Mouse (Mus musculus) gastrocnemius, postnatal 10 days (tissue): Measurements from ENCODE around the gene Urgcp. TPM values are rescaled to one million over a fixed set of nuclear protein-coding genes. Genes with fewer than 3 reads are reported as not detected.
"Not testable (repeated sequence)": the region's sequence is repeated elsewhere in the genome, so short reads cannot be mapped to it uniquely, and the experiment has no call there.

Experiments used
- DNase-seq: peaks from one replicate; pipeline ENCODE4 v3.0.0; 2021; ENCODE audit warnings: mixed read lengths
- long read RNA-seq, 2 experiments: library from polyadenylated mRNA; stranded (forward); transcript quantifications; one replicate each; pipeline ENCODE4 v2.0.0; 2021
- total RNA-seq, 2 experiments: library from RNA; stranded (reverse); gene quantifications; 2 replicates each; pipeline ENCODE4 v1.2.3; 2021

Urgcp gene
- total RNA-seq: 10 to 100 TPM; 29.1 to 42.0 TPM
- long read RNA-seq, experiment 1, full-length matches to known transcripts: 70 of 107 reads
- long read RNA-seq, experiment 1, partial matches to known transcripts: 3 of 107 reads
- long read RNA-seq, experiment 1, other reads (novel, unspliced or antisense): 34 of 107 reads
- long read RNA-seq, experiment 2, full-length matches to known transcripts: 56 of 73 reads
- long read RNA-seq, experiment 2, partial matches to known transcripts: 1 of 73 reads
- long read RNA-seq, experiment 2, other reads (novel, unspliced or antisense): 16 of 73 reads

DNA sequence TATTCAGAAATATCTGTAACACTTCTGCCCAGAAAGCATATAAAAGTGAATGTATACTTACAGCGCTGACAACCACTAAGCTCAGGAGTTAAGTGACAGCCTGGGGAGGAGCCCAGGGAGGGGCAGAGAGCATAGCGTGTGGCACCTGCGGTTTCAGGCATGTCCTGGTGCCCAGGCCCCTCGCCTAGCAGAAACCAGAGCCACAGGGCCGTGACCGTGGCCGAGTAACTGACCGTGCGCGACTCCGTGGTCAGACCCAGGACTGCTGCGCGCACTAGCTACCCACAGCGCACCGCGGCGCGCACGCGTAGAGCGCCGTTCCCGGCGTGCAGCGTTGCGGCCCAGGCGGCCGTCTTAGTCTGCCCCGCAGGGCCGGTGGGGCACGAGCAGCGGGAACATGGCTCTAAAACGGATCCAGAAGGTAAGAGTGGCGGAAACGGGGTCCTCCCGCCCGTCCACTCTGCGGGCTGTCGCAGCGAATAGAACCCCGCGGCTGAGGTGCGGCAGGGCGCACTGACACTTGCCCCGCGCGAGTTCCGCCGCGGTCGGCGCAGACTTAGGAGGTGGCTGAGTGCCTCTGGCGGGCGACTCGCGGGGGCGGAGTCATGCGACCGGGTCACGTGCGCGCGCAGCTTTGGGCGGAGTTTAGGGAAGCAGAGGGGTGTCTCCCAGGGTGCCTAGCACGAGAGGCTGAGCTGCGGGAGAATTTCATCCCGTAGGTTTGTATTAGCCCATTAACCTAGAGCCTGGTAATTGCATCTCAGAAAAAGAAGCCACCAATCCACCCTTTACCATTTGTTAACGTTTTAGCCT lies at the start of gene Urgcp:
TSS of gene Urgcp (minus strand) at position 557 of the 813 bp plus-strand sequence.
- DNase-seq: peak; percentile 96

DNA sequence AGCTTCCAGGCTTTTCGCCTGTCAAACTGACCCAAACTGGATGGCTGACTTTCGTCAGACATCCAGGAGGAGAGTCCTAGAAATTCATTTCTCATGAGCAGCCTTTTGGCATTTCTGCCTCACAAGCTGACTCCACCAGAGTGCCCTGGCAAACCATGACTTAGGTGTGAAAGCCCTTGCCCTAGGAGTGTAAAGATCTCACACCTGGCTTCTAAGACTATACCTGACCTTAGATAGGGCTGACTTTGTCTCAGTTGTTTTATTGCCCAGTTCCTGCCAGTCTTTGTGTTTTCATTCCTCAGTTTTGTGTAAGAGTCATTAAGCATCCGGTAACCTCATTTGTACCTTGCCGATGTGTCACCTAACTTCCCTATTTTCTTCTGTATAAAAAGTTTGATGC lies 47.3 kb upstream of the Urgcp start:
- DNase-seq: not testable (repeated sequence)

DNA sequence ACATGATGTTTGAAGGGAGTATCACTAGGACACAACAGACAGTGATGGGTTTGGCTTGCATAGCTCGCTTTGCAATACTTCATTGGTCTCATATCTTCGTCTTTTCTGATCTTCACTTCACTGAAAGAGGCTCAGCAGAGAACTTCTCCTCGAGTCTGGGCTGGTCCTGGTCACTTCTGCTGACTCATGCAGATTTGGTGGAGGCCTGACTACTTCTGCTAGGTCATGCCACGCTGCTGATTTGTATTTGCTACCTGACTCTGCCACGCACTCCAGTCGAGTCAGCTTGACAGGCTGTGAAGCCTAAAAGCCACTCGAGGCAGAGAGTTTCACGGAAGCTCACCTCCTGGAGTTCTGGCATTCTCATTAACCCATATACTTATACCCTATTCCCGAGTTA lies 45.8 kb upstream of the Urgcp start:
- no peak for DNase-seq

DNA sequence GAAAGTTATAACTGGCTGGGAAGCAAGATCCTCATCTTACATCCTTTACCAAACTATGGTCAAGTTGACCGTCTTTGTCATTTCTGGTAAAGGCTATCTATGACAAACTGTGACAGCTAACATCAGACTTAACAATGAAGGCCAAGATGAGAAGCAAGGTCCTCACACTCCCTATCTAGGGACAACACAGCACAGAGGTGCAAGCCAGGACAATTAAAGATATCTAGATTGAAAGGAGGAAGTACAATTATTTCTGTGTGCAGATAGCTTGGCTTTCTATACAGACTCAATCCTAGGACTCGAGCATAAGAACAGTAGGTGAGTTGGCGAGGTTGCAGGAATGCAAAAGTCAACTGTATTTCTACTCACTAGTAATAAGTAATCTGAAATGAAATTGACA lies 43.5 kb upstream of the Urgcp start:
- DNase-seq: no peak

DNA sequence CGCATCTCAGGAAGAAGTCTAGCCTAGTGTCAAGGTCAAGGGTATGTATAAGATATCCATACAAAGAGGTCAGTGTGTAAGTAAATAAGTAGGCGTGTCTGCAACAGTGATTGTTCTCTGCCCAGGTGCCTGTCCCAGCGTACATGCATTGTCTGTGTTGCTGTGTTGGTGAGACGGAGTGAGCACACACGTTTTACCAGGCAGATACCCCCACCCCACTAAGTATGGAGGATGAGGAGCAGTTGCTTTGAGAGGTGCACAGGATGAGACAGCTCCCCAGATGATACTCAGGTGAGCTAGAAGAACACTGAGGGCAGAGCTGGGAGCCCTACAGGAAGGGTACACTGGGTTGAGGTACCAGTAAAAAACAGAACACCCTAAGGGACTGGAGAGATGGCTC lies 42.0 kb upstream of the Urgcp start:
- DNase-seq: no peak

DNA sequence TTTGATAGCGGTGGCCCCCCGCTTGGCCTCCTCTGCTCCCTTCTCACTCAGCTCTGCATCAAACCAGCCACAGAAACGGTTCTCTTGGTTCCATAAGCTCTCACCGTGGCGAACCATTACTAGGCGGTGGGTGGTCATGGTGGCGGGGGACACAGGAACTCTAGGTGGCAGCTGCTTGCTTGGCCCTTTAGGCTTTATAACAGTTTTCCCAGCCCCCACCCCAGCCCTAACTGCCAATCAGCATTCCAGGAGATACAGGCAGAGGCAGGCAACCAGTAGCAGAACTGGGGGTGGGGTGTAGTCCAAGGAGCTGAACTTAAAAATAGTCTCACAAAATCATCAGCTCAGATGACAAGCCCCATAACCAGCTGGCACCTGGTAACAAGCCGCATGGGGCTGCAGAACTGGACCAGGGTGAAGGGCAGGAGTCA lies 41.4 kb upstream of the Urgcp start, which contains the start of gene Pgam2:
TSS of gene Pgam2 (minus strand) at position 183 of the 431 bp plus-strand sequence.
- DNase-seq: peak; percentile 52

DNA sequence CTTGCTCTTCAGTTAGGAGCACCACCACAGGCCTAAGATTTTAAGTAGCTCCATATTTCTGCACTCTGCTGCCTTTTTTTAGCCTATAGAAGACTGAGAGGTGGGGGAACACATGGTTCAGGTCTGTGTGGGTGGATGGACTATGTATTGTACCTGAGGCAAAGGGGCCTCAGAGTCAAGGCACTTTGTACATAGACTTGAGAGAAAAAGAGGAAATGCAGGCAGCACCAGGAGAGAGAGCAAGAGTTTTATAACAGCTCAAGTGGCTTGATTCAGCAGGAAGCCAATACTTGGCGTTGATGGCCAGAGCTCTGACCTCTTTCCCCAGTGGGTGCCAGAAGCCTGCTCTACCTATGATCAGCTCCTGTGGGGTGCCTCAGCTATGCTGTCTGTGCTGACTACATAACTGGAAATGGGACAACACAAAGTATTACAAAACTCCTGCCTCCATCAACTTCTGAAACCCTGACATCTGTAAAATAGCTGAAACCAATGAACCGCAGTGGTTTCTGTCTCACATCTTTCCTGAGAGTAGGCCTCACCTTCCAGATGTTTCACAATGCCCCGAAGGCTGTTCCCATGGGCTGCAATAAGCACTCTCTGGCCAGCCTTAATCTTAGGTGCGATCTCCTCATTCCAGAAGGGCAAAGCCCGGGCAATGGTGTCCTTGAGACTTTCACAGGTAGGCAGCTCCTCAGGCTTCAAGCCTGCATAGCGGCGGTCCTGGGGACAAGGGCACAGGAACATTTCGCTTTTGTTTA lies 40.5 kb upstream of the Urgcp start:
- DNase-seq: no peak

DNA sequence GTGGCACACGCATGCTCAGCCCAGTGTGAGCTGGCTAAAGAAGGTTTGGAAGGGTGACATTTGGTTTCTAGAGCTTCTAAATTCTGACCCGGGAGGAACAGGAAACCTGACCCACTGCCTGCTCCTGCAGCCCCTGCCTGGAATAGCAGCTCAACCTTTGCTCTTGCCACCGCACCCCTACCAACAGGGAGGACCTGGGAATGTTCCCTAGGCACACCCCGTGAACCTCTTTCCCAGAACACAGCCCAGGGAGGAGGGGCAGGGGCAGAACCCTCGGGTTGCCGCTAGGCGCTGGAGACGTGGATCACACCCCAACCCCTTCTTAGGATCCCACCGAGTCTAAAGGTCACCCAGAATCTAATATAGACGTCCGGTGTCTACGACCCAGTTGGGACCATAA lies 39.8 kb upstream of the Urgcp start:
- DNase-seq: peak; percentile 48

DNA sequence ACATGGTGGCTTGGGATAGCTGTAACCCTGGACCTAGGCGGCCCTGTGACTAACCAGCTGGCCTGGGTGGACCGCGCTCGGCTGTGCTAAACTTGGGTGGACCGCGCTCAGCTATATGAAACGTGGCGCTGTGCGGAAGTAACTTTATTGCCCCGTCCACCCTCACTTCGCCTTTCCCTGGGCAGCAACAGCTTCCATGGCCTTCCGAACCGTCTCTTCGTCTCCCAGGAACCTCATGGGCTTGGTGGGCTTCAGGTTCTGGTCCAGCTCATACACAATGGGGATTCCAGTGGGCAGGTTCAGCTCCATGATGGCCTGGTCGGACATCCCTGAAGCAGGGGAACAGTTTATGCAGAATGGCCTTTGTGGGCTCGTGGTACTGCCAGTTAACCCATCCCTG lies 39.3 kb upstream of the Urgcp start:
- DNase-seq: no peak

DNA sequence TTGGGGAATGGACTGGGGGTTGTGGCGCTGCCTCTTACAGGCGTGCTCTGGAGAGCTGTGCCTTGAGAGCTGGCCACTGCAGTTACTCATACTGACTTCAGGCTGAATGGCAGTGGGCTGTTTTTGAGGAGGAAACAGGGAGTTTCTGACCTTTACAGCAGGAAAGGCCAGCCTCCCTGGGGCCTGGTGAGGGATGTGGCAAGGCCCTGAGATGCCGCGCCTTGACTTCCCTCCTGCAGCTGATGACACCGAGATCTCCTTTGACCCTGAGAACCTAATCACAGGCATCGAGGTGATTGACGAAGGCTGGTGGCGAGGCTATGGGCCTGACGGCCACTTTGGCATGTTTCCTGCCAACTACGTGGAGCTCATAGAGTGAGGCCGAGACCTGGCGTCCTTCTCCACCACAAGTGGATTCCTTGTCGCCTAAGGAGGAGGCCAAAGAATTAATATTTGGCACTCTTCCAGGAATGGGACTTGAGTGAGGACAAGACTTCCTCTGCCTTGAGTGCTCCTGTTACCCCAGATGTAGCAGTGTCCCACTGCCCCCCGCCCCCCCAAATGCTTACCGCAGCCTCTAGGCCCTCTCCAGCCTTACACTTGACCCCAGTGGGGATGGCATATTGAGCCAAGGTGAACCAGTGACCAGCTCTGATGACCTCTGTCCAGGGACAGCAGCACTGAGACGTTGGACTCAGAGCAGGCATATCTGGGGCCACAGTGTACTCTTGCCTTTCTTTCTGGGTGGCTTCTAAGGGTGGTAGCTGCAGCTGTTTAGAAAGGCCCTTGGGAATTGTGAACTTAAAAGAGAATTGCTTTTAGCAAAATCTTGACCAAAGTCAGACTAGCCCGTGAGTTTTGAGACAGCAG lies 37.7 kb upstream of the Urgcp start:
- DNase-seq: peak; percentile 41

DNA sequence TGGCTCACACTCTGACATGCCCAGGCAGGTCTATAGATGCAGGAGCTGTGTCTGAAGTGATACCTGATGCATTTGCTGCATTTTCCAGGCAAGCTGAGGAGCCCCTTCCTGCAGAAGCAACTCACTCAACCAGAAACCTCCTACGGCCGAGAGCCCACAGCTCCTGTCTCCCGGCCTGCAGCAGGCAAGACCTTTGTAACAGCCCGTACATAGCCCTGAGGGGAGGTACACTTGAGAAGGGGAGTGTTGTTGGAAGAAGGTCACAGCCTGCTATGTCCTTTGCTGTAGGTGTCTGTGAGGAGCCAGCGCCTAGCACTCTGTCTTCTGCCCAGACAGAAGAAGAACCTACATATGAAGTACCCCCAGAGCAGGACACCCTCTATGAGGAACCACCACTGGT lies 35.8 kb upstream of the Urgcp start:
- DNase-seq: no peak

DNA sequence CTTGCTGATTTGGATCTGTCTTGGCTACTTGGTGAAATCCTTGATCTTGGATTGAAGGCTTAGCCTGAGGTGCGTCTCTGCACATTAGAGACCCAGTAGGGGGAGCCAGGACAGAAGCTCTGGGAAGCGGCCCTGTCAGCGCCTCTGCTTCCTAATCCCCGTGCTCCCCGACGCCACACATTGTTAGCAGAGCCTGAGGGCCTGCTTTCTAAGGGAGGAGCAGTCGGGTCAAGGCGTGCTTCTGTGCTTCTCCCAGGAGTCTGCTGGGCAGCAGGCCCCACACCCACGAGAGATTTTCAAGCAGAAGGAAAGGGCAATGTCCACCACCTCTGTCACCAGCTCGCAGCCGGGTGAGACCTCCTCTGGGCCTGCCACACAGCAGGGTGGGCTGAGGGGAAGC lies 35.2 kb upstream of the Urgcp start:
- DNase-seq: no peak

DNA sequence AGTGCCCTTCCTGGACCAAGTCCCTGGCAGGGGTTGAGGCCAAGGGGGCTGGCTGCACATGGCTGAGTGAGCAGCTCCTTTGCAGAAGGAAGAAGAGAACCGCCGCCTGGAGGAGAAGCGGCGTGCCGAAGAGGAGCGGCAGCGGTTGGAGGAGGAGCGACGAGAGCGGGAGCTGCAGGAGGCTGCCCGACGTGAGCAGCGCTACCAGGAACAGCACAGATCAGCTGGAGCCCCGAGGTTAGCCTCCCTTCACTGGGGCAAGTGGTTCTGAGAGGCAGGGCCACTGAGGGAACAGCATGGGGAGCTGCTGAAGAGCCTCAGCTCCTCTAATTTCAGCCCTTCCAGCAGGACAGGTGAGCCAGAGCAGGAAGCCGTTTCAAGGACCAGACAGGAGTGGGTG lies 34.8 kb upstream of the Urgcp start:
- DNase-seq: no peak

DNA sequence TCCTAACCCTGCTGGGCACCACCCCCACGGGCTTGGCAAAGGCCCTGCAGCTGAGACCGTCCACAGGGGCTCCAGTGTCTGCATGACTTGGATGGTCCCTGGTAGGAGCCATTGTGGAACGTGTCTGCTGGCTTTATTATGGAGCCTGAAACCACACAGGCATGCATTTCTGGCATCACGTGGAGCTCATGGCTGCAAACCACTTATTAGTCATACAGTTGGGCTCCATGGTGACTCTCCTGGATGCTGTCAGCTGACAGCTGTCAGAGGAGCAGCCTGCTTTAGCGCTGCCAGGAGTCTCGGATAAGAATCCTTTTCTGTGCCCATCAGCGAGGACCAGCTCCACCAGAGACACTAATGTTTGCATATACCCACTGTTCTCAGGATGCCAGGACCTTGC lies 33.5 kb upstream of the Urgcp start:
- peak; percentile 22 for DNase-seq

DNA sequence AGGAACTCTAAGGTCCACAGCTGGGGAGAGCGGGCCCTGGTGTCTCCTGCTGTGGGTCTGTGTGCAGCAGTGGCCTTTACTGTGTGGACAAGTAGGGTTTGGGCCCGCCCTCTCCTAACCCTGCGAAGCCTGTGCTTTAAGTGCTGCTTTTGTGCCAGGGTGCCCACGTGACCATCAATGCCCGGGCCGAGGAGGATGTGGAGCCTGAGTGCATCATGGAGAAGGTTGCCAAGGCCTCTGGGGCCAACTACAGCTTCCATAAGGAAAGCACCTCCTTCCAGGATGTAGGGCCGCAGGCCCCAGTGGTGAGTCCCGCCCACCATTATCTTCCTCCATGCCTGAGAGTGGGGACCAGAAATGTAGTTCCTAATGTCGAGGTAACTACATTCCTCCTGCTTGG lies 33.1 kb upstream of the Urgcp start:
- no peak for DNase-seq

DNA sequence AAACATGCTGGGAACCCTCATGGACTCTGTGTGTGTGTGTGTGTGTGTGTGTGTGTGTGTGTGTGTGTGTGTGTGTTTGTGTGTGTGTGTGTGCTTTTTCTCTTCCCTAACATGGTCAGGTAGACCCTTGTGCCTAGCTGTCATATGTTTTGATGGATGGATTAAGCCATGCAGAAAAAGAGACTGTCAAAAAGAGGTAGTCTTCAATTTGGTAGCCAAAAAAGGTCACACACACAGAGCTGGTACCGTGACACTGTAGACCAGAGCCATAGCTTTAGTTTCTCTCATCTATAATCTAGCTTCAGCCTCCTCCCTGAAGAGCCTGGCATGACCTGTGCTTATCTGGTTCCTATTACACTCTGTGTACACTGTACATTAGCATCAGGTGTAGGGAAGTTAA lies 28.3 kb upstream of the Urgcp start:
- DNase-seq: no peak

DNA sequence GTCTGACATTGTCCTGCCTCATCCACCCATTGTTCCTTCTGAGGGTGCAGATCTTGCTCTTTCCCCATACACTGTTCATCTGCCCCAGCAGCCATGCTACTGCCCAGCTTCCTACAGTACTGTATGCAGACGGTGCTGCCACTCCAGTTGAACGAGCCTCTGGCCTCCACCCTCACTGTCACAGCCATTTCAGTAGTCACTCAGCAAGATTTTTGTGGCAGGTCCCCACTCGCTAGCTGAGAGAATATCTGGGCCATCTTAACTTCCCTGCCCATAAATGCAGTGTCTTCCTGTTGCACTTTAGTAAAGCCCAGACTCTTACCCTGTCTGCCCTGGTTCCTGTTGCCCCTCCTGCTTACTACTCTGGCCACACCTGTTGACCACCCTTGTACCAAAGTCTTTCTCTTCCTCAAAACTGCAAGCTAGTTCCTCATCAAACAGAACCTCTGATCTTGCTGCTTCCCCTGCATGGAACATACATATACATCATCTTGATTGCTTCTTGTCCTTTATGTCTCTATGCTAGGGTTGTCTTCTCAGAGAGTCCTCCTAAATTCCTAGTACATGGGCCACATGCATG lies 27.7 kb upstream of the Urgcp start:
- DNase-seq: no peak

DNA sequence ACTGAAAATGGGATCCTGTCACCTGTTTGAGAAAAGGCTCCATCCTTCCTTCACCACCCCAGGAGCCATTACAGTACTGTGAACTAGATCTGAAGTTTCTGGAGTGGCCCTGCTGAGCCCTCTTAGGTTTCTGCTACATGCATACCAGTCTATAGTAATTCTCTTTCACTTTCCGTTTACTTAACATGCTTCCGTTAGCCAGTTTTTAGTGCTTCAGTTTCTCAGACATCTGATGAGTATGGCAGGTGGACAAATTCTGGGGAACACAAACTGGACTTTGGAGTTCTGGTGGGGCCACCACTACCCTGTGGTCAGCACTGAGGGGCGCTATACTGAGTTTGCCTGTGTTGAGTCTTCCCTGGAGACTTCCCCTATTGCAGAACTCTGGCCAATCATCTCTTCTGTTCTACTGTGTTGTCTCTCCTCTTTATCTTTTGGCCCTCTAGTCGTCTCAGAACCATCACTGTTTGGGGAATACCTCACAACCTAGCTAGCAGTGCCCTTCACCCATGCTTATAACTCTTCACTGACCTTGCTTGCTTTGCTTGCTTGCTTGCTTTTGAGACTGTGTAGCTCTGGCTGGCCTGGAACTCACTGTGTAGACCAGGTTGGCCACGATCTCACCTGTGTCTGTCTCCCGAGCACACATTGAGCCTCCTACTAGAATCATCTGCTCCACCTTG lies 27.0 kb upstream of the Urgcp start:
- DNase-seq: no peak

DNA sequence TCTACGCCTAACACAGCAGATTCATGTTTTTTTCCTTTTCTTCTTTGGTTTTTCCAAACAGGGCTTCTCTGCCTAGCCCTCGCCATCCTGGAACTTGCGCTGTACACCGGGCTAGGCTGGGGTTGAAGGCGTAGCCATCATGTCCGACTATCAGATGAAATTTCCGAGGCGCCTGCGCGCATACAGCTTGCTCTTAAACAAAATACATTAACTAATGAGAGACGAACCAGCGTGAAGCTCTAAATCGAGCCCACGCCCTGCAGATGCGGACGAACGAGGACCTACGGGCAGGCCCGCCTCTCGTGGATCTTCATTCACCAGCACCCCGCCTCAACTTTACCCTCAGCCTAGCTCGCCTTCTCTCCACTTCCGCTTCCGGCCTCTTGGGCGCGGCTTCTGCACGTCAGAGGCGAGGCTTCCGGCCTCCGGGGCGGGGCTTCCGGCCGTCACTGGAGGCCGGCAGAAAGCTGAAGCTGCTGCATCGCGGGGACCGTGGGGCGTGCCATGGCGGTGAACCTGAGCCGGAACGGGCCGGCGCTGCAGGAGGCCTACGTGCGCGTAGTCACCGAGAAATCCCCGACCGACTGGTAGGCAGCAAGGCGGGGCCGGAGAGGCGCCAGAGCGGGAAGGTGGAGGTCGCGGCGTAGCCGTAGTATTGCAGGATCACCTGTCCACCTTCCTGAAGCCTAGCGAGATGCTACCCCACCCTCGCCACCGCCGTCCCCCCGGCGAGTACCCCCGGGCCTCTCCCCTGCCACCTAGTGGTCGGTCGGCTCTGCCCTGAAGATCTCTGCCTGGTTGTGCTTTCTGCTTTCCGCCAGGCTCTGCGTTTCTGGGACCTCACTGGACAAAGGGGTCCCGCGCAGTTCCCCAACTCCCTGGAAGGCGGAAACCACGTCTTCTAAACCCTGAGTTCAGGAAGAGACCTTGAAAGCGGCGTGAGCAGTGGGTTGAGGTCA lies 26.2 kb upstream of the Urgcp start, which contains the start of gene Dbnl:
TSS of gene Dbnl (plus strand) at position 433 of the 959 bp plus-strand sequence.
- DNase-seq: peak; percentile 95

DNA sequence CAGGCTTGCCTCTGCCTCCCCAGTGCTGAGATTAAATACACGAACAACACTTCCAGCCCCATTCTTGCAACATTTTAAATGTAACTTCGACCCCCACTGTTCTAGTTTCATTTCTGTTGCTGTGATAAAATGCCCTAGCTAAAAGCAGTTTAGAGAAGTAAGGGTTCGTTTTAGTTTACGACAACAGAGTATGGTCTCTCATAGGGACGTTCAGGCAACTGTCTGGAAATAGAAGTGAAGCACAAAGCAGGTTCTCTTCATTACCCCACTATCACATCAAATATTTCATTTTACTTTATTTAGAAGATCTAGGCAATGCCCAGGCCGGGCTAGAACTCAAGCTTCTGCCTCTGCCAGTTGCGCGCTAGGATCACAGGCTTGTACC lies 25.5 kb upstream of the Urgcp start:
- no peak for DNase-seq
